Mouse (Mus musculus): ENCODE measurements at regions not wholly inside any gene's neighbourhood (a gene's known extent, or its start where the extent isn't known, plus 50 kb on each side); places are given as distances from the start of the nearest gene placed in this dataset.

DNA sequence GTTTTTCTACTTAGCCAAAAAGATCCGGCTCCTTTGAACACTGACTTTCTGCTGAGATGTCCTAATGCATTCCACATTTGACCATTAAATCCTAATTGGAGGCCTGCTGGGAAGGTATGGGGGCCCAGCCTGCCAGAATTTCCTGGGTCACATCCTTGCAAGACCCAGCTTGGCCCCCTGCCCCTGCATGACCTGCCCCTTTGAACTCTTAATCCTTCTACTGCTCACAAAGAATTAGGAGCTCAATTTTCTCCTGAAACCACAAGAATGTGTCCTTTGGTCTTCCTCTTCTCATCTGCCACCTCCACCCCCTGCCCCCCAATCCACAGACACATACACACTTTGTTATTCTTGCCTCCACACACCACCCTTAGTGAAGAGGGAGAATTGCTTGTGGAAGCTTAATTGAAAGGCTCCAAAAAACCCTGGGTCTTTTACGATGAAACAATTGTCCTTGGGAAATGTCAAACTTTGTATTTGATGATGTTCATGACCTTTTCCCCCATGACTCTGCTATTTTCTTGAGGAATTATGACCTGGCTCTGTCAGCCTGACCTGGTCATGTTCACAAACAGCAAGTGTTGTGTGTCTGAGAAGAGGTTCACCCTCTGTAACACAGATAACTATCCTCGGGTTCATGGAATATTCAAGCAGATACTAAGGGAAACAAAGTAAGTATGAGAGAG lies 792.3 kb downstream of the Gsdmc2 start:
- no peak for DNase-seq
- intact Hi-C loops (cut with DNase I): no loop called here

DNA sequence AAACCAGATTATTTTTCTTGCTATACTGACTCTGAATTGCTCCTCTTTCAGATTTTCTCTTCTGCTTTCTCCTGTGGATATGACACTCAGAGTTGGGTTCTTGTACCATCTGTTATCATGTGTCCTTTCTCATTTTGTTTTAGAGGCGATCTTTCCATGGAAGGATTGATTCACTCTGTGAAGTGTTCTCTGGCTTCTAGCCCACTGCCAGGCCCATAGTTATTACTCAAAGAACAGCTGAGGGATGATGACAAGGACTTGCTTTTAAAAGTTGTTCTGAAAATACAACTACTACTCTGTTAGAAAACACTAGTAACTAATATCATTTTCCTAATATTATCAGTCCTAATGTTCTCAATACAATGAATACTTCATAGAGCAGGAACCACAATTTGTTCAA lies 794.9 kb downstream of the Gsdmc2 start:
- intact Hi-C loops (cut with DNase I): no loop called here

DNA sequence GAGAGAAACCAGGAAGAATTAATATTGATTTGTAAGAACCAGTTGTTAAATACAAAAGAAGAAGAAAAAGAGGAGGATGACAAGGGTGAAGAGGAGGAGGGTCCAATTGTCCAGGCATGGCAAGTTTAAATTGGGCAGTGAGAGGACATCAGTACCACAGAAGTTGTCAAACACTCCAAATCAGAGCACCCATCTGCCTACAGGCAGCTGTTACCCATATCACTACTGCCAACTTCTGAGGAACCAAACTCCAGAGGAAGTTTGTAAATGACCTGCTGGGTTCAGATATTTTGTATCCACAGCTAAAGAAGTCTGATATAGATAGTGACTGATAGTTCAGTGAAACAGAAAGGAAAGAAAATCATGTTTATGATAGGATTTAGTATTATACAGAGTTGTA lies 802.6 kb downstream of the Gsdmc2 start:
- DNase-seq: no peak
- intact Hi-C loops (cut with DNase I): loop anchor here (5.0 kb wide), 1 partner anchor 295 kb away; no protein-coding TSS in a partner anchor

More for the DNA sequence above, 794.9 kb downstream of the Gsdmc2 start:
- DNase-seq: peak in 1 of 2 experiments; percentile 14

- no peak for DNase-seq
These were observed 808.7 kb downstream of the Gsdmc2 start for GRCm38 (mm10) chr15:63036241-63036640.

DNA sequence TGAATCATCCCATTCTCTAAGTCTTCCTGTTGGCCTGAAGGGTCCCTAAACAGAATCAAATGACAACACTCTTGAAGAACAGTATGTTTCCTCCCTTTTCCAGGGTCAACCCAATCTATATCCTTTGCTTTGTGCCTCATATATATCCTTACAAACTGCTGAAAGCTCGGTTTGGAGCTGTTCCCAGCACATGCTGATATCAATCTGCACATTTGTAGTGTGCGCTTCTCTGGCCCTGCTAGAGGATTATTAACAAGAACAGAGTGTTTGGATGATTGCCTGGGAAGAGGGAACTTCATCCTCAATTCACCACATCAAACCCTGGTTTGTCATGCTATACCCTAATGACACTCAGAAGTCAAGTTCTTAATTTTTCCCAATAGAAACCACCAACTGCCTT lies 824.2 kb downstream of the Gsdmc2 start:
- DNase-seq: peak in 1 of 2 experiments; percentile 13
- intact Hi-C loops (cut with DNase I): no loop called here

More at GRCm38 (mm10) chr15:63036241-63036640, 808.7 kb downstream of the Gsdmc2 start:
- intact Hi-C loops (cut with DNase I): no loop called here

- intact Hi-C loops (cut with DNase I): no loop called here
- DNase-seq: peak; percentile 22 to 26
These were observed 827.0 kb downstream of the Gsdmc2 start for GRCm38 (mm10) chr15:63017966-63018365.

GRCm38 (mm10) chr15:63006471-63007228 lies 838.3 kb downstream of the Gsdmc2 start:
- intact Hi-C loops (cut with DNase I): loop anchor here (5.0 kb wide), 1 partner anchor 1024 kb away; no protein-coding TSS in a partner anchor
- DNase-seq: peak; percentile 57 to 61

DNA sequence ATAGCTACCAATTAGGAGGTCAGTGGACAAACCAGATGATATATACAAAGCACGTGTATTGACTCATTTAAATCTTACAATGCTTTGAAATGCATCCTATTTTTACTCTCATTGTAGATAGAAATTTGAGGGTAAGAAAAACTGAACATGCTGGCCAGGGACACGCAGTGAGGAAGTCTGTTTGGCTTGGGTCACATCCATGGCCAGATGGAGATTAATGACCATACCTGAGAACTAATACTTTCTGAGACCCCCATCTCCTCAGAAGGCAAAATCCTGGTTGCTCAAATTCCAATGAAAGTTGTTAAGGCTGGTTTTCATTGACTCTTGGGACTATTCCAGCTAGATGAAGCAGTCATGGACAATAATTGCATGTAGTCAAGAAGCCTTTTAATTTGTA lies 850.3 kb downstream of the Gsdmc2 start:
- intact Hi-C loops (cut with DNase I): no loop called here
- DNase-seq: no peak

DNA sequence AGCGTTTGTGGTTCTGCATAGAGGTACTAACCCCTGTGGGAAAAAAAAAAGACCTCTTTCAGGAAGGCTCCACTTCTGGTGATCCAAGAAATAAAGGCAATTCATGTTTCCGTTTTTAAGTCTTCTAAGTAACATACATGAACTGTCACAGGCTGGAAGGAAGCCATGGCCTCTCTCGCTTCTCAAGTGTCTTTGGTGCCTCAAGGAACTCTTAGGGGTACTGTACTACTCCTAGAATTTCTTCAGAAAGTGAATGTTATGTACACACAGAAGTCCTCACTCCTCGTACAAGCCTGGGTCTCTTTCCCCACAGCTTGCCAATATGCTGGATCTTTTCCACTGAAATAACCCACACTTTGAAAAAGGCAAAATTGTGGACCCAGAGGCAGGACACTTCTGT lies 858.1 kb downstream of the Gsdmc2 start:
- no peak for DNase-seq
- intact Hi-C loops (cut with DNase I): no loop called here

GRCm38 (mm10) chr15:62986147-62986546 lies 858.8 kb downstream of the Gsdmc2 start:
- intact Hi-C loops (cut with DNase I): no loop called here
- DNase-seq: no peak

DNA sequence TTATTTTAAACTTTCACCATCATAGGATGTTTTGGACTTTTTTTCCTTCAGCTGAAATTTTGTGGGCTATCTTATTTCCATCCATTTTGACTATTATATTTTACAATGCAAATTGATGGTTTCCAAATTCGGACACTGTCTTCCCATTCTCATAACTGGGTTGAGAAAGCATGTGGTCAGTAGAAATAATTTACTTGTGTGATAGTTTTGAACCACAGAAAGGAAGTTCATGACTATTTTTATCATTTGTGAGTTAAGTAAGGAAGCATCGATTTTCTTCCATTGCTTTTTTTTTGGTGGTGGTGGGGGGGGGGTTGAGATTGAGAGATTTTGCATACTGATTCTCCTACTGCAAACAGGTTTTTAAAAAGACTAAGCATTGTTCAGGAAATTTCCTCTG lies 874.4 kb downstream of the Gsdmc2 start:
- intact Hi-C loops (cut with DNase I): no loop called here
- no peak for DNase-seq

GRCm38 (mm10) chr15:62962681-62963080 lies 882.3 kb downstream of the Gsdmc2 start:
- DNase-seq: no peak
- intact Hi-C loops (cut with DNase I): no loop called here

DNA sequence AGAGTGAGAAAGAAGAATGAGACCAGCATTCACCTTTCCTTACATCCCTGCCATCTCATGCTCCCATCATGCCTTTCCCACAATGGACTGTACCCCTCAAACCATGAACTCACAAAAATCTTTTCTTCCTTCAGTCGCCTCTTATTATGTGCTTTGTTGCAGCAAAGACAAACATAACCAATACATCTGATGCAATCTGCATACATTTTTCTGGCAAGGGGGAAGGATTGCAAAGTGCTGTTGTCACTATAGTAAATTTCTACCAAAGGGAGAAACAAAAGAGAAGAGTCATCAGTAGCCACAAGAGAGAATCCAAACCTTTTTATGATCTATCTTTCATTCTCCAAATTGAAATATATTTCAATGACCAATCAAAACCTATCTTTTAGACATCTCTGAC lies 884.4 kb downstream of the Gsdmc2 start:
- no peak for DNase-seq
- intact Hi-C loops (cut with DNase I): no loop called here

- DNase-seq: no peak
- intact Hi-C loops (cut with DNase I): no loop called here
These were observed 886.3 kb downstream of the Gsdmc2 start for GRCm38 (mm10) chr15:62958506-62959330.

DNA sequence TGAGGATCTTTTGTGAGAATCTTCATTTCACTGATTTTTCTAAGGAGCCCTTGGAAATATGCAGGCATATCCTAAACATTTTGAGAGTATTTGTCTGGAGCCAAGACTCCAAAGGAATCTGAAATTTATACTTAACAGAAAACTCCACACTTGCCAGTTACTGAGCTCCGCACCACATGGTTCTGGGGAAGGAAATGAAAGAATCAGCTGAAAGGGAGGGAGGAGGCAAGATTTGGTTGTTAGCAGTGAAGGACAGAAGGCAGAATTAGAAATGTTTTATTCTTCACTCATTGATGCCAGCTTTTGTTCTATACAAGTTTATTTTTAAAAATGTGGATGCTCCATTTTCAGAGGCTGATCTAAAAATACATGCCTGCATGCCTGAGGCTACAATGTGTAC lies 890.1 kb downstream of the Gsdmc2 start:
- no peak for DNase-seq
- intact Hi-C loops (cut with DNase I): no loop called here

GRCm38 (mm10) chr15:62954322-62954820 lies 890.6 kb downstream of the Gsdmc2 start:
- intact Hi-C loops (cut with DNase I): no loop called here
- no peak for DNase-seq

GRCm38 (mm10) chr15:62953215-62953941 lies 891.6 kb downstream of the Gsdmc2 start:
- intact Hi-C loops (cut with DNase I): no loop called here

DNA sequence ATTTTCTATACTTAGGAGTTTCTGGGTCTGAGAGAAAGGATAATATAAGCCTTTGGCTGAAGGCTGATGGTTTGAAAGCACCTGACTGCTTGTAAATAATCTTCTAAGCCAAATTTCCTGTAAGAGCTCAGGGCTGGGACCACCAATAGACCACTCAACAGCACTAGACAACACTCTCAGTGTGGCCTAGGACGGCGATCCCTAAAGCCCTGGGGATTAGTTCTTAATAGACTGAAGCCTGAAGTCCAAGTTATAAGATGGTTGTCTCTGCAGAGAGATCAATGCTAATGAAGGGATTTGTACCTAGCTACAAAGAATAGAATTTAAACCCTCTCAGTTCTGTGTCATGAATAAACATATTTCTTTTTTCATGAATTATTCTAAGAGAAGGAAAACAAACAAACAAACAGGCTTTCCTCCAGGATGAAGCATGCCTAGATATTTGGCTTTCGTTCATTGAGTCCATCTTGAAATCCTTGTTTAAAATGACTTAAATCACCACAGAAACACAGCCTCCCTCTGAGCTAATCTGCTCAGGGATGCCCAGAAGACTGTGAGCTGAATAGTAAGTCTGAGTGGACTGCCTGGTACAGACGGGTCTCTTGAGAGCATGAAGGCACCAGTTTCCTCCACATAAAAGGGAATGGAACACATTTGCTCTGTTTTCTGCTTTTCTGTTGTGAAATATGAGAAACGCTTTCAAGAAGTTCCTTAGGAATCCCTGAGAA lies 892.3 kb downstream of the Gsdmc2 start:
- intact Hi-C loops (cut with DNase I): no loop called here

More at GRCm38 (mm10) chr15:62953215-62953941, 891.6 kb downstream of the Gsdmc2 start:
- DNase-seq: peak; percentile 9 to 21

GRCm38 (mm10) chr15:62939416-62939815 lies 905.6 kb downstream of the Gsdmc2 start:
- DNase-seq: no peak
- intact Hi-C loops (cut with DNase I): no loop called here

More for the DNA sequence above, 892.3 kb downstream of the Gsdmc2 start:
- no peak for DNase-seq

DNA sequence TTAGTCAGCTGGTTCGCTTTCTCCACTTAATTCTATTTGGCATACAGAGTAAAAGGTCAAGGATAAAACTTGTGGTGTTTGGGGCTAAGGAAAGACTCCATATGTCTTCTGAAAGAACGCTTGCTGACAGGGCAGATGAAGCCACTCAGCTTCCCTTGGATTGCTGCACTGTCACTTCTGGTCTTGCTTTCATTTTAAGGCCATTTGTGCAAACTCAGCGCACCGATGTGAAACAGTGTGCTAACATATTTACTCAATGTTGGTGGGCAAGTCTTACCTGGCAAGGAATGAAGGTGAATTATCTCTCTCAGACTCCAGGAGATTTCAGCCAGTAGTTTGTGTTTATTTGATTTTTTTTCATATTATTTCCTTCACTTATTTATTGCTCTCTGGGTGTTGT lies 907.2 kb downstream of the Gsdmc2 start:
- DNase-seq: no peak
- intact Hi-C loops (cut with DNase I): no loop called here

All from heart, postnatal 10 days (tissue).